Mouse (Mus musculus) G1E (cell line): ENCODE measurements around the gene Drc3. TPM values are rescaled to one million over a fixed set of nuclear protein-coding genes. Genes with fewer than 3 reads are reported as not detected.
A peak's percentile ranks its signal among the peaks of the same experiment; 100 is the strongest.

ENCODE experiments used
- ATAC-seq: 2 replicates; pipeline ENCODE4 v1.8.0; 2016; ENCODE audit warnings: mild to moderate bottlenecking; ENCODE audit not compliant: insufficient number of reproducible peaks, poor library complexity, low FRiP score, severe bottlenecking; ENCODE audit errors: extremely low read depth
- DNase-seq: peaks from one replicate; pipeline ENCODE4 v3.0.0; 2012; ENCODE audit warnings: low spot score
- H3K27me3 ChIP-seq: 2 replicates; pipeline ENCODE4 v1.6.1; 2012; ENCODE audit warnings: mild to moderate bottlenecking, low read length, inconsistent platforms; ENCODE audit not compliant: insufficient read depth
- H3K36me3 ChIP-seq: replicated peaks from 2 replicates; pipeline ENCODE3; 2012; ENCODE audit warnings: mild to moderate bottlenecking, inconsistent platforms
- H3K4me1 ChIP-seq: 2 replicates; pipeline ENCODE4 v1.6.1; 2012; ENCODE audit warnings: low read depth, low read length, inconsistent platforms, mixed read lengths; ENCODE audit not compliant: insufficient read depth
- H3K4me3 ChIP-seq: 2 replicates; pipeline ENCODE4 v1.5.1; 2012; ENCODE audit warnings: low read depth, mild to moderate bottlenecking, inconsistent platforms, low read length, moderate library complexity, mixed read lengths
- H3K9me3 ChIP-seq: replicated peaks from 2 replicates; pipeline ENCODE4 v1.6.1; 2012; ENCODE audit warnings: inconsistent platforms
- CTCF ChIP-seq: IDR thresholded peaks from 2 replicates; pipeline ENCODE4 v1.5.1; 2012; ENCODE audit warnings: low read depth, low read length, inconsistent platforms, mixed read lengths
- GATA1 ChIP-seq: IDR thresholded peaks from 2 replicates; pipeline ENCODE4 v1.6.1; 2012; ENCODE audit warnings: borderline replicate concordance, low read length, inconsistent platforms, mixed read lengths
- GATA2 ChIP-seq: IDR thresholded peaks from 2 replicates; pipeline ENCODE4 v1.6.1; 2012; ENCODE audit warnings: low read depth, low read length, inconsistent platforms, borderline replicate concordance
- POLR2AphosphoS5 ChIP-seq: IDR thresholded peaks from 2 replicates; pipeline ENCODE4 v1.6.1; 2012; ENCODE audit warnings: low read depth, low read length, inconsistent platforms; ENCODE audit not compliant: insufficient replicate concordance
- TAL1 ChIP-seq: conservative IDR thresholded peaks from 2 replicates; pipeline ENCODE4 v1.6.1; 2012; ENCODE audit warnings: low read depth, low read length, inconsistent platforms, mixed read lengths
- polyA plus RNA-seq: library from polyadenylated mRNA; stranded (reverse); fragments of >175 nt; gene quantifications from 2 replicates; pipeline ENCODE4 v1.2.3, GENCODE M21; 2012
- total RNA-seq, 2 experiments: library from RNA; stranded (forward) in 1 of 2; stranded (reverse) in 1 of 2; fragments of 200-1000 nt in 1 of 2; fragments of >200 nt in 1 of 2; fragmentation: Nextera tagmentation in 1 of 2; gene quantifications; 2 replicates each; pipeline ENCODE4 v1.2.3; 2014 to 2017

Drc3 gene
- total and polyA plus RNA-seq, 3 experiments: 0.07 to 1.4 (median 1.1) TPM

DNA sequence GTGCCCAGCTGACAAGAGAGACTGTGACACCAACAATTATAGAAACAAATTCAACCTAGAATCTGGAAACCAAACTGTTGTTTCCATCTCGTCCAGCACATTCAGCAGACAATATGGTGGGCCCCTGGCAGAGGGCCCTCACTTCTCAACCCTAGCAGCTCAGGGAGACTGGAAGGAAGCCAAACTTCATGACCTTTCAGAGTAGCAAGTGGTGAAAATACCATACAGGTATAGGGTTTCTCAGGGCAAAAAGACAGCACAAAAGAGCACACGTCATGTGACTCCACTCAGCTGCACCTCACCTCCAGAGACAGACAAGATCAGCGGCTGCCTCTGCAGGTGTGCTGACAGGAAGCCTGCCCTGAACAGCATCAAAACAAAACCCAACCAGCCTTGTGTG is 19.0 kb upstream of the Drc3 start:
- no peak for DNase-seq

DNA sequence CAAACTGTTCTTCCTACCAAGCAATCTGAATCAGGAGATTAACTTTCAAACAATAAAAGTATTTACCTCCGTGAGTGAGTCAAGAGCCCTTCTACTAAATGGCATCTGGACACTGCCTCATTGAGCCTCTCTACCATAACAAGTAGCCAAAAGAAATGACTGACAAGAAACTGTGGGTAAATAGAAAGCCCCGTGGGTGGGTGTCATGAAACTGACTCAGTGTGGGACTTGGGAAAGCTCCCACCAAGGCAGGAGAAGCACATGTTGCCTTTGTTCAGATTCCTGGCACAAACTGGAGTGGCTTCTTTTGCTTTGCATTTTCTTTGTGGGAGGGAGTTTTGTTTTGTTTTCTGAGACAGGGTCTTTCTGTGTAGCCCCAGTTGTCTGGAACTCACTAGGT is 17.4 kb upstream of the Drc3 start:
- TF ChIP-seq CTCF (no peak), POLR2AphosphoS5 (no peak), GATA2 (no peak), TAL1 (no peak), GATA1 (no peak)
- Histone ChIP-seq H3K36me3 (peaks cover 14% of the 10 kb centered on the region), H3K27me3 (no peaks in the 10 kb centered on the region), H3K9me3 (no peaks in the 10 kb centered on the region), H3K4me3 (no peak overlapping the region), H3K4me1 (peaks cover 2% of the 10 kb centered on the region; the same call in 1 of the 2 replicates)
- no peak for DNase-seq
- no peak for ATAC-seq

More for the DNA sequence above, 19.0 kb upstream of the Drc3 start:
- no peaks in the 10 kb centered on the region for H3K9me3 ChIP-seq
- peaks cover 12% of the 10 kb centered on the region for H3K36me3 ChIP-seq
- TF ChIP-seq GATA2 (no peak), GATA1 (no peak), POLR2AphosphoS5 (no peak), CTCF (no peak), TAL1 (no peak)
- no peak overlapping the region for H3K4me3 ChIP-seq
- no peak for ATAC-seq
- H3K27me3 ChIP-seq: no peaks in the 10 kb centered on the region
- peaks cover 2% of the 10 kb centered on the region; the same call in 1 of the 2 replicates for H3K4me1 ChIP-seq

DNA sequence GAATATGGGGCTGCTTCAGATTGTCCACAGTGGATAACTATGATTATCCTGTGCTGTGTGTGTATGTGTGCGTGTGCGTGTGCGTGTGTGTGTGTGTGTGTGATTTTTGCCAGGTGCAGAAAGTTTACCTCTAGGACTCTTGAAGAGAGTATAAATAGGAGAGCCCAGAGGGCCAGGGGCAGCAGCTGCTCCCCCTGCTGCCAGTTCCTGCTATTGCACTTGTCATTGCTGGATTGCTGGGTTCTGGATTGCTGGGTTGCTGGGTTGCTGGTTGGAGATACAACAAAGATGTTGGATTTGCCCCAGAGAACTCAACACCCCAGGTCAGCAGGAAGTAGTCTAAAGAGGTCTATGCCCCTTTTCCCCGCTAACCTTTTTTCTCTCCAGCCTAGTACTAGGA is 14.8 kb upstream of the Drc3 start:
- Histone ChIP-seq H3K9me3 (no peaks in the 10 kb centered on the region), H3K4me1 (peaks cover 2% of the 10 kb centered on the region; the same call in 1 of the 2 replicates), H3K27me3 (no peaks in the 10 kb centered on the region), H3K4me3 (no peak overlapping the region), H3K36me3 (peaks cover 17% of the 10 kb centered on the region)
- no peak for ATAC-seq
- peak; percentile 20 for DNase-seq
- TF ChIP-seq GATA2: no peak
- TF ChIP-seq CTCF: peak; percentile 64

DNA sequence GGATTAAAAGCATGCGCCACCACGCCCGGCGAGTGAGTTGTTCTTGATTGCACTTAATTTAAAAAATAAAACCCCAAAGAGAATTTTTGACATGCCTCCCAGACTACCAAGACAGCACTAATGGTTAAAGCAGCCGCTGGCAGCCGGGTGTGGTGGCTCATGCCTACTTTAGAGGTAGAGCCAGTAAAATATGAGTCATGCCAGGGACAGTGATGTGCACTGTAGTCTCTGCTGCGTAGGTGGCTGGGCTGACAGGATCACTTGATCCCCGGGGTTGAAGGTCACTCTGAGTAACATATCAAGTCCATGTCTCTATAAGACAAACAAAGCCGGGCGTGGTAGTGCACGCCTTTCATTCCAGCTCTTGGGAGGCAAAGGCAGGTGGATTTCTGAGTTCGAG is 13.8 kb upstream of the Drc3 start:
- TF ChIP-seq CTCF: no peak
- TF ChIP-seq TAL1: no peak
- TF ChIP-seq GATA2: no peak
- TF ChIP-seq GATA1: no peak
- no peak for TF ChIP-seq POLR2AphosphoS5
- DNase-seq (no peak), ATAC-seq (no peak)
- peaks cover 20% of the 10 kb centered on the region for H3K36me3 ChIP-seq
- H3K27me3 ChIP-seq: no peaks in the 10 kb centered on the region
- H3K4me1 ChIP-seq: peaks cover 2% of the 10 kb centered on the region; the same call in 1 of the 2 replicates
- no peaks in the 10 kb centered on the region for H3K9me3 ChIP-seq
- no peak overlapping the region for H3K4me3 ChIP-seq

DNA sequence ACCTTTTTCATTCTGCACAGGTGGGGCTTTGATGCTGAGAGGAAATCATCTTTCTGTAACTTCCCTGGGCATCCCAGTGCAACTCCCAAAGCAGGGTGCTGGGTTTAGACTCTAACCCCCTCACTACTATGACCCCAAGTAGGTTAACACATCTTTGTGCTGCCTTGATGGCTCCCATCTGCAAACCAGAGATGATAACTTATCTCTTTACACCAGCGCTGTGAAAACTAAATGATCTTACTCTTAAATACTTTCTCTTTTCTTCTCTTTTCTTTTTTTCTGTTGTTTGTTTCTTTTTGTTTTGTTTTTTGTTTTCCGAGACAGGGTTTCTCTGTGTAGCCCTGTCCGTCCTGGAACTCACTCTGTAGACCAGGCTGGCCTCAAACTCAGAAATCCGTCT is 7.3 kb upstream of the Drc3 start:
- ATAC-seq (no peak), DNase-seq (no peak)
- no peak overlapping the region for H3K4me3 ChIP-seq
- no peaks in the 10 kb centered on the region for H3K9me3 ChIP-seq
- H3K4me1 ChIP-seq: peaks cover 32% of the 10 kb centered on the region
- peaks cover 15% of the 10 kb centered on the region for H3K36me3 ChIP-seq
- no peaks in the 10 kb centered on the region for H3K27me3 ChIP-seq
- TF ChIP-seq POLR2AphosphoS5 (no peak), CTCF (no peak), GATA2 (no peak), TAL1 (peak; percentile 32; the same call in 1 of the 2 replicates), GATA1 (no peak)

DNA sequence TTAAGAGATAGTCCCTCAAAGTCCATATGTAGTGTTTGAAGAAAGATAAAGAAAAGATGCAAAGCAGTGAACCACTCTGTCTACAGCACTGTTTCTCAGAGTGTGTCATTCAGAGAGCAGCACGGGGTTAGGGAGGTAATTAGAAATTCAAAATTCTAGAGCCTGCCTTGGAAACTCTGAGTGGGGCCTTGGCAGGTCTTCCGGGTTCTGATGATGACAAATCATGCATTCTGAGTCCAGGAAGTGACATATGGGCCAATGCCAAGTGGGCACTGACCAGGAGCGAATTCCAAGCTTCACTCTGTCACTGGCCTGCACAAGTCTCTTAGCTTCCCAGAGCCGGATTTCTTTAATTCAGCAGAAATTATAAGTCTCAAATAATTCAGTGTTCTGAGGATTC is 6.6 kb upstream of the Drc3 start:
- Histone ChIP-seq H3K36me3 (peaks cover 15% of the 10 kb centered on the region), H3K27me3 (no peaks in the 10 kb centered on the region), H3K4me1 (peaks cover 36% of the 10 kb centered on the region), H3K9me3 (no peaks in the 10 kb centered on the region), H3K4me3 (no peak overlapping the region)
- DNase-seq (peak; percentile 20), ATAC-seq (no peak)
- no peak for TF ChIP-seq CTCF
- TF ChIP-seq TAL1: no peak
- no peak for TF ChIP-seq GATA1
- TF ChIP-seq POLR2AphosphoS5: no peak
- TF ChIP-seq GATA2: no peak

DNA sequence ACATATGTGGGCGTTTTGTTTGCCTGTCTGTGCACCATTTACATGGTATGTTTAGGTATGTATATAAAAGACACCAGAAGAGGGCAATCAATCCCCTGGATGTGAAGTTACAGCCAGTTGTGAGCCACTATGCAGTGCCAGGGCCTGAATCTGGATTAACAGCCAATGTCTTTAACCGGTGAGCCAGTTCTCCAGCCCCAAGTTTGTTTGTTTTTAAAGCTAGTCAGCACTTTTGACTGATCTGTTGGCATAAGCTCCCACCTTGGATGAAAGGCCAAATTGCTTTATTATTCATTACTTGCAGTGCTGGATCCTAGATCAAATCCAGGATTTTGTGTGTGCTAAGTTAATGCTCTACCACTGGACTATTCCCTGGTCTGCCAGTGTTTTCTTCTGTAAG is 1.7 kb upstream of the Drc3 start:
- Histone ChIP-seq H3K4me3 (peak overlapping the region; percentile 91; the same call in 1 of the 2 replicates), H3K9me3 (no peaks in the 10 kb centered on the region), H3K36me3 (peaks cover 4% of the 10 kb centered on the region), H3K27me3 (no peaks in the 10 kb centered on the region), H3K4me1 (peaks cover 44% of the 10 kb centered on the region)
- ATAC-seq (no peak), DNase-seq (no peak)
- no peak for TF ChIP-seq GATA2
- no peak for TF ChIP-seq GATA1
- TF ChIP-seq CTCF: no peak
- TF ChIP-seq POLR2AphosphoS5: no peak
- no peak for TF ChIP-seq TAL1
